Mouse (Mus musculus) frontal cortex, postnatal 36 days (tissue): Measurements from ENCODE around the gene Aak1.

Source experiments
- DNase-seq, 2 experiments: peaks; one replicate each; pipeline ENCODE4 v3.0.0; 2022; ENCODE audit warnings: low spot score in 2 of 2

Gene Aak1

DNA sequence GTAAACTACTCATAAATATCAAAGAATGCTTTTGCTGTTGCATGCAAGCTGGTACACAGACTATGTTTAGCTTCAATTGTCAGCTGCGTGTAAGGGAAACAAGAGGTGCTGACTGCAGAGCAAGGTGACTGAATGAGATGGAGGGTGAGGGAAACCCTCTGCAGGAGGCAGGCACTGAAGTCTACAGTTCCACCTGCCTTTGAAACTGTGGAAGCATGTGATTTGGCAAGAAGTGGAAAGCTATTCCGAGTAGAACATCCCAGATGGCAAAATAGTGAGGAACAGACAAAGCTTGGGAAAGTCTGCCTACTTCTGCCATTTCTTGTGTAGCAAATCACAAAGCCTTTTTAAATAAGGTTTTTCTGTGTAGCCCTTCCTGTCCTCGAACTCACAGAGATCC is 106.4 kb downstream of the Aak1 start:
- DNase-seq, result peak; percentile 30 to 75

- no peak for DNase-seq
Observed at GRCm38 (mm10) chr6:86956206-86956605, 106.9 kb downstream of the Aak1 start.

DNA sequence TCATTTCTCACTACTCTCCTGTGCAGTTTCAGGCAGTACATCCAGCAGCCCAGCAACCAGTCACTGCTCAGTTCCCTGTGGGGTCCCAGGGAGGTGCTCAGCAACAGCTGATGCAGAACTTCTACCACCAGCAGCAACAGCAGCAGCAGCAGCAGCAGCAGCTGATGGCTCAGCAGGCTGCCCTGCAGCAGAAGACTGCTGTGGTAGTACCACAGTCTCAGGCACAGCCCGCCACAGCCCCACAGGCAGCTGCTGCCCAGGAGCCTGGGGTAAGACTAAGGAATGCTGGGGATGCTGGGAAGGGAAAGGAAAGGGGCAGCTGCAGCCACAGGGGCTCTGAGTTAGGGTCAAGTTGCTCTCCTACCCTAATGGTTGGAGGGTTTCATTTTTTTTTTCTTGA is 109.7 kb downstream of the Aak1 start:
- DNase-seq, result no peak

- DNase-seq, result no peak
Observed at GRCm38 (mm10) chr6:86963987-86964685, 114.8 kb downstream of the Aak1 start.

DNA sequence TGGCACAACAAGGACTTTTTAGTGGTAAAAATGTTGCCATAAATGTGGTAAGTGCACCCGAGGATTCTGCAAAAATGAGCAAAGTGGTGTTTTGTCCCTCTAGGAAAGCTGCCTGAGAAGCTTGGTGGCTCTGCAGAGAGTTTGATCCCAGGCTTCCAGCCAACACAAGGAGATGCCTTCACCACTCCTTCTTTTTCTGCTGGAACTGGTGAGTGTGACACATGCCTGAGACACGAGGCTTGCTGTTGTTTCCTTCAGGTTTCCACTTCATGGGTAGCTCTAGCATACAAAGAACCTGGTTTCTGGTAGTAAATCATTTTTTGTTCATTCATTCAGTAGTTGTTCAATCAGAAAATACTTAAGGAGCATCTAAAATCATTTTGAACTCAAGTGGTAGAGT is 117.8 kb downstream of the Aak1 start:
- no peak for DNase-seq

DNA sequence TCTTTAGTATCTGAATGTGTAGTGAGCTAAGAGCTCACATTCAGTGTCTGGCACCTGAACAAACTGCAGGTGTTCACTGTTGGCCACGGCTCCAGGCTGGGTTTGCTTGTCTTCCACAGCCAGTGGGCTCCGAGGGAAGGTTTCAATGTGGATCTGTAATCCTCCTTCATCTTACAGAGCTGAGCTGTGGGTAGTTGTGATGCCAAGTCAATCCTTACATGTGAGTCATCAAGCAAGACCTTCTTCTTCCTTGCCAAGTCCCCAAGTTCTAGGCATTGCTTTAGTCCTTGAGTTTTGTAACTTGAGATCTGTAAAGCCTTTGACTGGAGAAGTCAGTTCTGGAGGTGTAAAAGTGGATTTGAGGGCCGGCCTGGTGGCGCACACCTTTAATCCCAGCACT is 124.6 kb downstream of the Aak1 start:
- DNase-seq, result peak in 1 of 2 experiments; percentile 26

- DNase-seq, result no peak
Observed at GRCm38 (mm10) chr6:86978156-86978908, 129.0 kb downstream of the Aak1 start.

GRCm38 (mm10) chr6:86978909-86979265 is 129.6 kb downstream of the Aak1 start:
- DNase-seq, result no peak

DNA sequence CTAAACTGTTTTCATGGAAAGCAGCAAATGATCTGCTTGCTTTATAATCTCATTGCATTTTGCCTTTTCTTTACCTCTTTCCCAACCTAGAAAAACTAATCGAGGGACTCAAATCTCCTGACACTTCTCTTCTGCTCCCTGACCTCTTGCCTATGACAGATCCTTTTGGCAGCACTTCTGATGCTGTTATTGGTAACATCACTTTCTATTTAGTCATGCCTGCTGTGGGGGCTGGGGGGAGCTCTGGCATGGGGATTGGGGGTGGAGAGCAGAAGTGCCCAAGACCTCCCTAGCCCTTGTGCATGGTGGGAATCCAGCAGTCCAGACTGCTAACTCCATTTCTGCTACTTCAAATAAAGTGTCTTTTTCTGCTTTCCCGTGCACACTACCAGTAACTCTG is 131.9 kb downstream of the Aak1 start:
- no peak for DNase-seq

DNA sequence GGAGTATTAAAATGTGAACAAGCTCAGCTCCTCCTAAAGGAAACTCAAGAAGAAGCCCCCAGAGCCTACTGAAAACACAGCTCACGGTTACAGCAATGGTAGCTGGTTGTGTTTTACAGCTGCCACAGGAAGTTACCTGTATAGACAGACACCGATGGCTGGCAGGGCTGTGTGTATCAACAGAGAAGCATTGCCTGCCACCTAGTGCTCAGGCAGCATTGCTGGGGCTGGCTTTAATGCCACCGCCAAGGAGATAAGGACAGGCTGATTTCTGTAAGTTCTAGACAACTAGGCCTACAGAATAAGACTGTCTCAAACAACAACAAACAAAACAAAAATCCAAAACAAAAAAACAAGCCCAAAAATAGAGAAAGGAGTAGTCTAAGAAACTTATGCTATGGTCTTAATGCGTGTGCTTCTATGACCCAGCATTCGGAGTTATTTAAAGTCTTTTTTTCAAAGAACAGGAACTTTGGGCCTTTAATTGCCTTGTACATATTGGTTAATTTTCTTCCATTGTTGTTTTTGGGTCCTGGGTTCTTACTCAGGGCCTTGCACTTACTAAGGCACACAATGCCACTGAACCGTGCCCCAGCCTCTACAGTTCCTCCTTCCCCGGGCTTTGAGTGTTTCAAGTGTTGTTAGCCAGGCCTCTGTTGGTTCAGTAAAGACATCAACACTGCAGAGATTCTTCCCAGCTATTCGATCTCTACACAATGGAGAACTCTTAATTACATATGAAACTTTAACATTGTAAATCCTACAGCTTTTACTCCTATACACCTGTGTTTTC is 136.2 kb downstream of the Aak1 start:
- no peak for DNase-seq

GRCm38 (mm10) chr6:86989576-86989975 is 140.3 kb downstream of the Aak1 start:
- DNase-seq, result no peak

GRCm38 (mm10) chr6:86991041-86991440 is 141.7 kb downstream of the Aak1 start:
- DNase-seq, result no peak

DNA sequence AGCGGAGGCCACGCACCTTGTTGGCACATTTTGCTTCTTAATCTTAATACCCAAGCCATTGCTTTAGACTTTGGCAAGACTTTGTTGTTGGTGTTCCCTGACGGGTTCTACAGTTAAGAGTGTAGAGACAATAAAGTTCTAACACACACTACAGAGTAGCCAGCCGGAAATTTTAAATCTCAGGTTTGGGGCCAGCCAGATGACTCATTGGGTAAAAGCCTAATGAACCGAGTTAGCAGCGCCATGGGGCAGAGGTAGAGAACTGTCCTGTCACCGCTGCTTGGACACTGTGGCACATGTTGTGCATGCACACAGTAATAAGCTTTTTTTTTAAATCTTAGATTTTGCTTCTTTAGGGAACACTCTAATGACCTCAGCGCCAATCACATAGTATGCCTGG is 143.0 kb downstream of the Aak1 start:
- no peak for DNase-seq

DNA sequence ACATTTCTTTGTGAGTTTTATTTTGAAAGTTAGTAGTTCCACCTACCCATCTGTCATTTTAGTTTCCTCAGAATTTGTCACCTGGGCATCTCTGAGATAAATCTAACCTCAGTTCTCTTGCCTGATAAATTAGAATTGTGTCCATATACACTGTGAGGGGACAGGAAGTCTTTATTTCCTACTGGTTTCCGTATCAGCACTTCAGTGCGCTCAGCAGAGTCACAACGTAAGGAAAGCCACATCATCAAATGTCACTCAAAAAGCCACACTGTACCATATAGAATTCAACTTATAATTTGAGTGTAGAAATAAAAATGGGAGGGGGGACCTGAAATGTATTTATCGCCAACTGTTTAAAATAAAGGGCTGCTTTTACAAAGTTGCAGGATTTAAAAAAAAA is 144.9 kb downstream of the Aak1 start:
- DNase-seq, result no peak

DNA sequence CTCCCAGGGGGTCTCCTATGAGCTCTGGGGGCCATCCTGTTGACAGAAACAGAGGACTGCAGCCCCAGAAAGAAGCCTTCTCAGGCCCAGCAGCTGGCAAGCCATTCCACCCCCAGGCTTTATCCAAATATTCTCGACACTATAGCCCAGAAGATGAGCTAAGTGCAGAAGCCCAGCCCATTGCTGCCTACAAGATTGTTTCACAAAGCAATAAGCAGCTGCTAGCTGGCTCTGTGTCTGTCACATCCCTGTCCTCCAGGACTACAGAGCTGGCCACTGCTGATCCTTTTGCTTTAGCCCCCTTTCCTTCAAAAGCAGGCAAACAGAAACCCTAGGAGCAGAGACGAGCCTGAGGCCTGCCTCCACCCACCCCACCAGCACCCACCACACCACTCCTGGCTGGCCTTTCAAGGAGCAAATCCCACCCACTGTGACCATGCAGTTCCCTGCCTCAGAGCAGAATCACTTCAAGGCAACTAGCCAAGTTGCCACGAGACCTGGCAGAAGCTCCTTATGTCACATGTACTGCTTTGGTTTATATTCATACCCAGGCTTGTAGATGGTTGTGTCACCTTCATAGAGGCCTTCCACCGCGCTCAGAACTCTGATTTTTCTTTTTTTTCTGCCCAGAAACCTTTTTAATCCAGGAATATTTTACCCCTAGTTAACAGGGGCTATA is 147.5 kb downstream of the Aak1 start:
- DNase-seq, result peak; percentile 44 to 75

GRCm38 (mm10) chr6:86997360-86997759 is 148.0 kb downstream of the Aak1 start:
- no peak for DNase-seq

- no peak for DNase-seq
Observed at GRCm38 (mm10) chr6:87001995-87002394, 152.7 kb downstream of the Aak1 start.

DNA sequence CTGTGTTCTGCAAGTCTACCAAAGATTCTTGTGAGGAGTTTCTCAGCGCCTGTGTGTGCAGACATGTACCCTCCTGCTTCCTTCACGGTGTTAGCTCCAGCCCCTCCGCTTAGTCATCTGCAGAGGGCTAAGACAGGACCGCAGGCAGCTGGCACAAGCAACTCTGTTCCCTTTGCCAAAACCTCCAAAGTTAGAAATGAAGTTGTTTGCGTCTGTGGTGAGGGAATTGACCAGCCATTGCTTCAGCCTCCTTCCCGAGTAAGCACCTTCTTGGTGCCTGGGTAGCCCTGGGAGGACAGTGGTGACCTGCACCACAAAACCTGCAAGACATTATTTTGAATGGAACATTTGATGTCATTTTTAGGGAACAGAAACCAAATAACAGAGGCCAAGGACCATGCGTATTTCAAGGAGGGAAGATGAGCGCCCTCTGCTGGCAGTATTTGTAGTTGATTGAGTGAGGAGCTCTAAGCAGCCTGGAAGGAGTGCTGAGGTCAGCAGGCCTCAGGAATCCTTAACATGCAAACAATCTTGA is 153.3 kb downstream of the Aak1 start:
- DNase-seq, result peak; percentile 80 to 88

- no peak for DNase-seq
Observed at GRCm38 (mm10) chr6:87004099-87004498, 154.8 kb downstream of the Aak1 start.

GRCm38 (mm10) chr6:87005577-87005976 is 156.3 kb downstream of the Aak1 start:
- DNase-seq, result no peak

DNA sequence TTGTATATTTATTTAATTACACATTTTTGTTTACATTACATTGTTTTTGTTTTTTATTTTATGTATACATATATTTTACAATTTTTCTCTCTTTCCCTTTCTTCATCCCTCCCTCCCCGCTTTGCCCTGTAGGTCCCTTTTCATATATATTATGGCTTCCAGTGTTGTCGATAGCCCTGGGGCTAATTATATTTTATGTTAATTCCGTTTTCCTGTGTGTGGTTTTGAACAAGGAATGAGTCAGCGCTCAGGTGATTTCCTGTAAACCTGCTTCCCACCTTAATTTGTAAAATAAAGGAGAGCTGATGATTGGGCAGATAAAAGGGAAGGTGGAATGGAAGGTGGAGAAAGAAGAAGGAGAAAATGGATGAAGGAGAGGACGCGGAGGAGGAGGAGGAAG is 159.6 kb downstream of the Aak1 start, which contains the start of gene Nfu1:
Gene Nfu1 (plus strand): TSS at position 350 of the 400 bp plus-strand sequence.
- DNase-seq, result no peak
